Mouse (Mus musculus): ENCODE measurements around the gene Atxn1. TPM values are rescaled to one million over a fixed set of nuclear protein-coding genes. Genes with fewer than 3 reads are reported as not detected.

Atxn1 gene
- 17.2 TPM for polyA plus RNA-seq (2014; fragmentation: Illumina TruSeq; extraction: RNeasy Lipid Tissue Mini Kit (QIAGEN cat#74804); ENCODE audit: low replicate concordance)

GRCm38 (mm10) chr13:45964853-45965593, at the start of gene Atxn1:
Gene Atxn1 (minus strand): TSS chr13:45965008.

GRCm38 (mm10) chr13:45507274-45508229, 457.3 kb downstream of the Atxn1 start, which contains the start of gene Gmpr:
Gene Gmpr (plus strand): TSS chr13:45507444.

Measured in small intestine, adult 10 weeks (tissue).